Mouse (Mus musculus) MEL (cell line): ENCODE results near the gene Gfy.

Experiments
- CHD2 ChIP-seq: IDR thresholded peaks from 2 replicates; pipeline ENCODE4 v1.6.1; 2011; ENCODE audit warnings: low read length, improper control_type of control experiment
- CTCF ChIP-seq, 3 experiments: IDR thresholded peaks in 2 of 3; conservative IDR thresholded peaks in 1 of 3; 2 replicates each; pipeline ENCODE4 v1.5.1; 2011 to 2012; ENCODE audit warnings: low read length in 3 of 3, low read depth in 2 of 3, mild to moderate bottlenecking in 2 of 3, improper control_type of control experiment in 1 of 3, inconsistent platforms in 1 of 3, mixed read lengths in 1 of 3, moderate library complexity in 1 of 3; ENCODE audit not compliant: control insufficient read depth in 1 of 3, insufficient read depth in 1 of 3, poor library complexity in 1 of 3, severe bottlenecking in 1 of 3
- EP300 ChIP-seq, 2 experiments: IDR thresholded peaks; 2 replicates each; pipeline ENCODE4 v1.6.1; 2011; ENCODE audit warnings: improper control_type of control experiment in 2 of 2, low read length in 2 of 2, low read depth in 1 of 2, mild to moderate bottlenecking in 1 of 2
- JUND ChIP-seq: IDR thresholded peaks from 2 replicates; pipeline ENCODE4 v1.6.1; 2011; ENCODE audit warnings: low read depth, mild to moderate bottlenecking, improper control_type of control experiment, low read length
- MAX ChIP-seq: IDR thresholded peaks from 2 replicates; pipeline ENCODE4 v1.6.1; 2011; ENCODE audit warnings: low read length, improper control_type of control experiment
- POLR2A ChIP-seq, 2 experiments: IDR thresholded peaks; 2 replicates each; pipeline ENCODE4 v1.6.1; 2011 to 2012; ENCODE audit warnings: low read length in 2 of 2, mild to moderate bottlenecking in 2 of 2, control low read depth in 1 of 2, improper control_type of control experiment in 1 of 2, low read depth in 1 of 2, moderate library complexity in 1 of 2; ENCODE audit not compliant: control insufficient read depth in 1 of 2, insufficient read depth in 1 of 2, poor library complexity in 1 of 2
- POLR2AphosphoS5 ChIP-seq: IDR thresholded peaks from 2 replicates; pipeline ENCODE4 v1.6.1; 2012; ENCODE audit warnings: low read depth, borderline replicate concordance, mild to moderate bottlenecking, inconsistent platforms, low read length, moderate library complexity, mixed read lengths
- TAL1 ChIP-seq: IDR thresholded peaks from 2 replicates; pipeline ENCODE4 v1.6.1; 2012; ENCODE audit warnings: mild to moderate bottlenecking, inconsistent platforms, low read length, moderate library complexity, mixed read lengths
- TCF12 ChIP-seq: IDR thresholded peaks from 2 replicates; pipeline ENCODE4 v1.6.1; 2014; ENCODE audit warnings: low read depth, mild to moderate bottlenecking, inconsistent platforms, low read length, improper control_type of control experiment, moderate library complexity
- UBTF ChIP-seq: IDR thresholded peaks from 2 replicates; pipeline ENCODE4 v1.6.1; 2012; ENCODE audit warnings: low read depth, mild to moderate bottlenecking, inconsistent platforms, low read length, improper control_type of control experiment, moderate library complexity, borderline replicate concordance; ENCODE audit not compliant: insufficient read depth

GRCm38 (mm10) chr7:45135993-45136567 is 43.3 kb downstream of the Gfy start, which contains the start of the genes Gm45713 and Flt3l:
- TF ChIP-seq CTCF (IDR thresholded peaks at IDR 0.05 in 2 of 3, conservative IDR thresholded peaks at IDR 0.05 in 1 of 3; ENCODE audit: control insufficient read depth in 1 of 3, insufficient read depth in 1 of 3, low read depth in 2 of 3, low read length in 3 of 3, poor library complexity in 1 of 3, severe bottlenecking in 1 of 3) (peak; percentile 91 to 96 (median 92)), TCF12 (peak; percentile 59), MAX (peak; percentile 46; the same call in 1 of the 2 replicates), POLR2A (IDR thresholded peaks at IDR 0.05; ENCODE audit: control insufficient read depth in 1 of 2, insufficient read depth in 1 of 2, low read depth in 1 of 2, low read length in 2 of 2, poor library complexity in 1 of 2) (peak; percentile 54 to 60; a peak in 2 of 4 replicates), CHD2 (no peak), TAL1 (no peak), POLR2AphosphoS5 (no peak), UBTF (no peak), JUND (no peak), EP300 (IDR thresholded peaks at IDR 0.05; ENCODE audit: low read depth in 1 of 2, low read length in 2 of 2) (peak in 1 of 2 experiments; percentile 58; a peak in 1 of 4 replicates)
